Mouse (Mus musculus): Measurements from ENCODE around the gene Zfp84.
A peak's percentile ranks its signal among the peaks of the same experiment; 100 is the strongest.
"Not testable (repeated sequence)": the region's sequence is repeated elsewhere in the genome, so short reads cannot be mapped to it uniquely, and the experiment has no call there.

Gene Zfp84

DNA sequence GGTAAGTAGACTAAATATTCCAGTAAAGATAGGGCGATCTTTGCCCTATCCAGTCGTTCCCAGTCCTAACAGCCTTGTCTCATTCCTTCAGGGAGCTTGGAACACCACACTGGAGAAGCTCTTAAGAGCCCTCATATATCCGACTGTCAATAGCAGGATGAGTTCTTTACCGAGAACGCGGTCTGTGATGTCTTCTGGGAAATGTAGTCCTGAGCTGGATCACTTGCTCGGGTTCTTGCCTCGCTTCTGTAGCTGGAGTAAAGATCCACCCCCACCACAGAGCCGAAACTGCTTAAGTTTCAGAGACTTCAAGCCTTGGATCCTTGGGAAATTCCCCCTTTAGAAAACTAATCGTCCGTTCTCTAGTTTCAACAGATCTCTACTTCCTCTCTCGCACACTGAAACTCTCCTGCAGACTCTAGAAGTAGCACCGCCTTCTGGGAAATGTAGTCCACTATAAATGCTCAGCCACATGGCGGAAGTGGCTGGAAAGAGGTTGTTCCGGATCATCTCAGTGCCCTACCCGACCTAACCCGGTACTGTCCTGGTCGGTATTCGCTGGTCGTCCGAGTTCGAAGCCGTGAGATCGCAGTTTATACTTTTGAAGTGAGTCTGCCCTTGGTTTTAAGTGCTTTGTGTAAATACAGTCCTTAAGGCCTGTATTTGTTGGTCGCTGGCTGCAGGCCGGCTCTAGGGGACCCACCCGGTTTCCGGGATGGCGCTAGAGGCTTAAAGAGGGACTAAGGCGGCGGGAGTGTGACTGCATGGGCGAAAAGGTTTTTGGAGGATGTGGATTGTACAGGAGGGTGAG is at the start of gene Zfp84:
Gene Zfp84 (plus strand): TSS at position 463 of the 811 bp plus-strand sequence.
- DNase-seq (ENCODE audit: low spot score), result peak; percentile 90

- not testable (repeated sequence) for DNase-seq (ENCODE audit: low spot score)
Measured at GRCm38 (mm10) chr7:29725461-29726142, 42.8 kb upstream of the Zfp84 start.

GRCm38 (mm10) chr7:29726860-29727259 is 41.5 kb upstream of the Zfp84 start, which contains the start of gene Catsperg2:
TSS of gene Catsperg2 (minus strand) at chr7:29727032.
- not testable (repeated sequence) for DNase-seq (ENCODE audit: low spot score)

DNA sequence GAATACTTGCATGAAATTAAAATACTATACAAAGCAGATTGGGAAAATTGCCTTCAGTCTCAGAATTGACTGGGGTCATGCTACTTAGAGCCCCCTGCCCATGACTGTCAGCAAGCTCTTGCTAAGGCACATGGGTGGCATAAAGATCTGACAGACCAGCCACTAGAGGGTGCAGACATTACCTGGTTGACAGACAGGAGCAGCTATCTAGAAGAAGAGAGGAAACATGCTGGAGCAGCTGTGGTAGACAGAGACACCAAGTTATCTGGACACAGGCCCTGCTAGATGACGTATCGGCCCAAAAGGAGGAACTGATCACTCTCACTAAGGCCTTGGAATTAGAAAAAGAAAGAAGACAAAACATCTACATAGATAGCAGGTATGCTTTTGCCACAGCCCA is 40.3 kb upstream of the Zfp84 start:
- no peak for DNase-seq (ENCODE audit: low spot score)

DNA sequence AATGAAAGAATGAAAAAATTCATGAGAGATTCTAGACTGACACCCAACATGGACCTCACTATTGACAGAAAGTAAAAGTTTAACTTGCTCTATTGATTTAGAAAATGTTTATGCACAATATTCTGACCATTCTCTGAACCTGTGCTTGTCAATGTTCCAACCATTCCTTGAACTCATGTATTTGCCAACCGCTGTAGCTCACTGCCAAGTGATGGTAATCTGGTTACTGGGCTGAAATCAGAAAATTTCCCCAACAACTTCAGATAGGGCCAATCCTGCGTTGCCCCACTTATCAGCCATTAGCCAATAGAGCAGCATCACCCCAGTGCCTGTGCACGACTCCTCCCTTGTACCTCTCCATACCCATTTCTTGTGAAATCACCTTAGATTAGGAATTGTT is 26.1 kb upstream of the Zfp84 start:
- DNase-seq (ENCODE audit: low spot score), result no peak

- no peak for DNase-seq (ENCODE audit: low spot score)
Measured at GRCm38 (mm10) chr7:29760476-29760875, 7.9 kb upstream of the Zfp84 start.

DNA sequence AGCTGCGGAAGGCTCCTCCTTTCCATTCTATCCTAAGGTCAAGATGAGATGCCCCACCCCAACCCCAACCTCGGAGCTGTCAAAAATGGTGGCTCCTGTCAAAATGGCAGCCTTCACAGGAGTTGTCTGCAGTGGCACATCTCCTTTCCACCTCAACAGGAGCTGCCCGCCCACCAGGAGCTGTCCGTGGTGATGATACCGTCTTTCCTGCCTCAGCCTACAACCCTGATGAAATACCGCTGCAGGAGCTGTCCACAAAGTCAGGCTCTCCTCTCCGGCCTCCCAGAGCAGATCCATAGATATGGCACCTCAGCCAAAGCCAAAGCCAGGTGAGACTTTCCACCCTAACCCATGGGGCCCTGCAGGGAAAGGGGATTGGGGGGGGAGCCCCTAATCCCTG is 3.6 kb upstream of the Zfp84 start:
- DNase-seq (ENCODE audit: low spot score), result no peak

- DNase-seq (ENCODE audit: low spot score), result peak; percentile 77
Measured at GRCm38 (mm10) chr7:29767058-29767686, 1.2 kb upstream of the Zfp84 start.

DNA sequence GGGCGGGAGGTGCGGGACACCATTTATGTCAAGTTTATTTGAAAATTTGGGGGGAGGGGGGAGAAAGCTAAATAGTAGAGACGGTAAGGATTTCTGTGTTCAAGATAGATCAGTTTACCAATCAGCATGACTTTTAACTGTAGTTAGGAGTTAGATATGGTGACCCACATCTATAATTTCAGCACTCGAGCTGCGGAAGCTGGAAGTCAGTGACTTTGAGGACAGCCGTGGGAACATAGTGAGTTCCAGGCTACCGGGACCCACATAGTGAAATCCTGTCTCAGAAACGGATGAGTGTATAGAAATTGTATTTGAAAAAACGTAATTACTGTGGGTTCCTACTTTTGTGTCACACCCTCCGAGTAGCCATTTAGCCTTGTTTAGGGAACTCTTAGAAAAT is 628 bp downstream of the Zfp84 start:
- DNase-seq (ENCODE audit: low spot score), result no peak

GRCm38 (mm10) chr7:29773503-29773902 is 5.2 kb downstream of the Zfp84 start:
- DNase-seq (ENCODE audit: low spot score), result no peak

DNA sequence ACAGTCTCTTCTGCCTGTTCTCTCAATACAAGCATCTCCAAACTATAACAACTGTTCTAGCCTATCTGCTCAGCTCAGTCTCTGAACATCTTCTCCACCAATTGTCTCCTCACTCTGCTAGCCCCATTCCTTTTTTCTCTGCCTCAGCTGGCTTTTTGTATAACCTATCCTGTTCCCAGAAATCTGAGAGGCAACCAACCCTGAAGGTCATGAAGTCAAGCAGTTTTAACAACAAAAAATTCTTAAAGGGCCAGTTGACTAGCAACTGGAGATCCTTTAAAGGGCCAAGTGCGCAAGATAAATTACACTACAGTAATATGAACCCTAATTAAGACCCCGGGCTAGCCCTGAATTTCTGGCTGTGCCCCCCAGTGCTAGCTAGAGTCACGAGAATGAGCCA is 6.0 kb downstream of the Zfp84 start:
- no peak for DNase-seq (ENCODE audit: low spot score)

DNA sequence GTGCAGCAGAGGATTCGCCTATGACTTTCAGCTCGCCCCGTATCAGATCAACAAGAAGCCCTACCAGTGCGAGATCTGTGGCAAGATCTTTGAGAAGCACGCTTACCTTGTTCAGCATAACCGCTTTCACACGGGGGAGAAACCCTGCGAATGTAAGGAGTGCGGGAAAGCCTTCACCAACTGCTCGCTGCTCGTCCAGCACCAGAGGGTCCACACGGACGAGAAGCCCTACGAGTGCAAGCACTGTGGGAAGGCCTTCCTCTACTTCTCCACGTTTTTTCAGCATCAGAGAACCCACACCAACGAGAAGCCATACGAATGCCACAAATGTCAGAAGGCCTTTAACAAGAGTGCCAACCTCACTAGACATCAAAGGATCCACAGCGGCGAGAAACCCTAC is 8.2 kb downstream of the Zfp84 start:
- no peak for DNase-seq (ENCODE audit: low spot score)

GRCm38 (mm10) chr7:29777372-29777771 is 9.0 kb downstream of the Zfp84 start:
- DNase-seq (ENCODE audit: low spot score), result no peak

DNA sequence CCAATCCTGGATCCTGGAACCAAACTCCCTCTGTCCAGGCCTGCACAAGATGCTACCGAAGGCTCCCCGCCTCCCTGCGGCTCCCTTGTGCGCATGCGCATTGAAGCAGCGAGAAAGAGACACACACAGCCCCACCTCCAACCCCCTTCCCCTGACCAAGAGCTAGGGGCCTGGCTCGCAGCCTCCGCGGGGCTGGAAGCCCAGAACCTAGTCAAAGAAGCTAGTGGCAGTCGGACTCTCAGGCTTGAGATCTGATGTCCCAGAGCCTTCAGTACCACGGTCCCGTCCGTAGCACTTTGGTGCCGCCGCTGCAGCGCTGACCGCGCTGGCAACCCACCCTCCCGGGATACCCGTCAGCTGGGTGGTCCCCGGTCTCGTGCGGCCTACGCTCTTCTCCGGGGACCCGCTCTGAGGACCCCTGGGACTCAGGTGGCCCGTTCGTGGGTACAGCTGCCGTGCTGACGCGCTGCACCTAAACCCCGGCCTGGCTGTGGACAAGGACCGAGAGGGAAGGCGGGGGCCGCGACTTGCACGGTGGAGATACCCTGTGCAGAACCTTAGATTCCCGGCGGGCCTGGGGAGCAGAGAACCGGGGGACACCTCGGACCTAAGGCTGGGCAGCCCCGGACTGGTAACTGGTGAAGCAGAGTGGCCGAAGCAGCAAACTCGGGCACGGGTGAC is 15.7 kb downstream of the Zfp84 start, which contains the start of gene Zfp30:
Gene Zfp30 (plus strand): TSS at position 128 of the 681 bp plus-strand sequence.
- DNase-seq (ENCODE audit: low spot score), result peak; percentile 72

DNA sequence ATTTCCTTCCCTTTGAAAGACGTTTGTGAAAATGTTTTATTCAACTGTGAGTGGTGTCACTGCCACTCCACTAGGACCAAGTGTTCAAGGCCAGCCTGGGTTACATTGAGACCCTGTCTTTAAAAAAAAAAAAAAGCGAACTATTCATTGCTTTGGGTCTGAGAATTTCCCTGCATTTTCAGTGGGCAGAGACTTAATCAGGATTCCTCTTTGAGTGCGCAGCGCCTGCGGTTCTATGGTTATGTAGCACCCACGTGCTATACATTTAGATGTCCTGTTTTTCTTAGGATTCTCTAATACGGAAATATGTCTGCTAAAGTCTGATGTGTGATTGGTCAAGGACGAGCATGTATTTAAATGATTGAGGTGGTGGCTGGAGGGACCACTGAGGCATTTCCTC is 16.7 kb downstream of the Zfp84 start:
- DNase-seq (ENCODE audit: low spot score), result no peak

GRCm38 (mm10) chr7:29785888-29786287 is 17.5 kb downstream of the Zfp84 start:
- no peak for DNase-seq (ENCODE audit: low spot score)

DNA sequence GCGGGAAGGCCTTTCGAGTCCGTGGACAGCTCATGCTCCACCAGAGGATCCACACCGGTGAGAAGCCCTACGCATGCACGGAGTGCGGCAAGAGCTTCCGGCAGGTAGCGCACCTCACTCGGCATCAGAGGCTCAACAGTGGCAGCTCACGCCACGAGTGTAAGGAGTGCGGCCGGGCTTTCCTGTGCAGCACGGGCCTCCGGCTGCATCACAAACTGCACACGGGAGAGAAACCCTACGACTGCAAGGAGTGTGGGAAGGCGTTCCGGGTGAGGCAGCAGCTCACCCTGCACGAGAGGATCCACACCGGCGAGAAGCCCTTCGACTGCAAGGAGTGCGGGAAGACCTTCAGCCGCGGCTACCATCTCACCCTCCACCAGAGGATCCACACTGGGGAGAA is 24.6 kb downstream of the Zfp84 start:
- DNase-seq (ENCODE audit: low spot score), result no peak

- no peak for DNase-seq (ENCODE audit: low spot score)
Measured at GRCm38 (mm10) chr7:29807046-29807445, 38.7 kb downstream of the Zfp84 start.

DNA sequence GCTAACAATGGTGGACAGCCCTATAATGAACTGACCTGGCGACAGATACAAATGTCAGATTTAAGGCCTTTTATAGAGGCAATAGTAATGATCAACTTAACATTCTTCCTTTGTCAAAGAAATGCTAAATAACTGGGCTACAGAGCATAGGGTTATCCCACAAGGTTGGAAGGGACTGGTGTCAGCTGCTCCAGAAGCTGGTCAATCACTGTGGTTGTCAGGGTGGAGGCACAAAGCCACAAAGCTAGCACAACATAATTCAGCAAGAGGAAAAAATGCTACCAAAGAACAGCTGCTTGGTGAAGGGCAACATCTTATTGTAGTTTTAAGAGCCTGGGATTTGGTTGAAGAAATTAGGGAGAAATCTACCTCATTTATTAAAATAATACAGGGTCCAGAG is 43.9 kb downstream of the Zfp84 start:
- no peak for DNase-seq (ENCODE audit: low spot score)

DNA sequence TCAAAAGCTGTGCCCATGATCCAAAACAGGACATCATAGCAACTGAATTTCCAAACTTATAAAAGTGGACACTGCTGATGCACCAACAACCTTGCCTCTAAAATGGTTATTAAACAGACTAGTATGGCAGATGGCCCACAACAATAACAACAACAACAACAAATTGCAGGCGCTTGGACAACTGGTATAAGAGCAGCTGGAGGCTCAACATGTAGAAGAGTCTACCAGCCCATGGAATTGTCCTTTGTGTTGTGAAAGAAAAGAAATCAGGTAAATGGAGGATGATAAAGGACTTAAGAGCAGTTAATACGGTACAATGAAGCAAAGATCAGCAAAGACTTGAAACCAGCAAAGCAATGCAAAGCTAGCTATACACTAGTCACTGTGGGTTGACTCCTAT is 46.0 kb downstream of the Zfp84 start:
- DNase-seq (ENCODE audit: low spot score), result no peak

DNA sequence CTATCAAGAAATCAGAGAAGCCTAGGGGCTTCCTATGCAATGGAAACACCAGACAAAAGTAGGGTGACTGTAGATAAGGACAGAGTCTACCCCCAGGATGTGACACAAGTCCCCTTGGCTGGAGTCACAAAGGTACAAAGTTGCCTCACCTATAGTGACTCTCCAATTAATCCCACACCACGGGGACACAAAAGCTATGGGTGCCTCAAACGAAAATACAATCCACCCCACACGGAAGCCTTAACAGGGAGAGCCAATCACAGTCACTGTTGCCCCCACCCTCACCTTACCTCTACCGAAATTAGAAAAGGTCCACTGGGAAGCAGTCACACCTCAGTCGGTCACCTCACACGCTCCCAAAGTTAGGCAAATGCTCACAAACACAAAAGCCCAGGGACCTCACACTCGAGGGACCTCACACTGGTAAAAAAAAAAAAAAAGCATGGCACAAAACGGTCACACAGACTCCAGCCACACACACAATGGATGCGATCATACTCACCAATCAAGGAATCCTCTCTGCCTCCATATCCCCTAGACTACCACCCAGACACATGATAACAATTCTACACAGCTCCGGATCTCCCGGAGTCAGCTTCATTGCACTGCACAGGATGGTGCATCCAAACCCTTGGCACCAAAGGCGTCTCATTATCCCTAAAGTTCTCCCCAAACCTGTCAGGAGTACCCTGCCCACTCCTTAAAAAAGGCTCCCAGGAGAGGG is 46.9 kb downstream of the Zfp84 start:
- DNase-seq (ENCODE audit: low spot score), result no peak
